Mouse (Mus musculus): ENCODE data around the gene Alg3. TPM values are rescaled to one million over a fixed set of nuclear protein-coding genes. Genes with fewer than 3 reads are reported as not detected.

Gene Alg3
- polyA plus RNA-seq, 1 experiment, result not detected

- WGBS, result 86% methylated on average over 8 of the region's 8 CpGs
- TF ChIP-seq POLR2A (IDR thresholded peaks at IDR 0.05; ENCODE audit: insufficient read depth, low read depth, low read length) (no peak), CTCF (IDR thresholded peaks at IDR 0.05; ENCODE audit: insufficient read depth, low read depth, low read length) (no peak)
- Histone ChIP-seq H3K27ac (ENCODE audit: insufficient read depth, low read depth, low read length) (no peak overlapping the region), H3K4me1 (ENCODE audit: control insufficient read depth, insufficient read depth, low read length) (peaks cover 5% of the 10 kb centered on the region; the same call in 1 of the 2 replicates), H3K4me3 (ENCODE audit: insufficient read depth, low read depth, low read length) (no peak overlapping the region)
Observed at GRCm38 (mm10) chr16:20637410-20637809, 25.9 kb upstream of the Alg3 start.

DNA sequence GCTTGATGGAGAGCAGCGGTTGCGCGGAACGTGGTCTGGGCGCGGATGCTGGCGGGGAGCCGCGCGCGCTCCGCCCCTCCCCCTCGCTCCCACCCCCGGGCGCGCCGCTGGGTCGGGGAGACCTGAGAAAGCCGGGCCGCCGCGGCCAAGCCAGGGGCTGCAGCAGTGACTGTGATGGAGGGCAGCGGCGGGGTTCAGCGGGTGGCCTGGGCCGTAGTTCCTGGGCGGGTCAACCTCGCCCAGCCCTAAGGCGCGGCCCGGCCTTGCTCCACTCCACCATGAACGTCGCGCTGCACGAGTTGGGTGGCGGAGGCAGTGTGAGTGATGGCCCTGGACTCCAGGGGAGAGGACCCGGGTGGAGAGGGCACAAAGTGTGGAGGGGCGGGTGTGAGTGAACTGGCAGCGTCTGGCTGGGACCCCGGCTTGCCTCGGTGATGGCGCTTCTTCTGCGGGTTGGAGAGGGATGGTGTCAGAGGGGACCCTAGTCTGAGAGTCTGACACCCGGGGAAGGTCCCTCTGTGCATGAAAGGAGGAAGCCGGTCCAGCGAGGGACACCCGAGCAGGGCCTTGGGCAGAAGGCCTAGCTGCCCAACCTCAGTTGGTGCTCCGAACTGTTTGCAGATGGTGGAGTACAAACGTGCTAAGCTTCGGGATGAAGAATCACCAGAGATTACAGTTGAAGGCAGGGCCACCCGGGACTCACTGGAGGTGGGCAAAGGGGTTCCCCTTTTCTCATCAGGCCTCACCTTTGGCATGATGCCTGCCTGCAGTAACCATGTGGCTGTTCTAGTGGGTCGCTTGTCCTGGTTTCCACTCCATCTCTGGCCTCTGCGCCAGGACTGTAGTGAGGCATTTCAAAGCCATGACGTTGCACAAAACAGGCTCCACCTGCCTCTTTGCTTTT, 18.4 kb upstream of the Alg3 start, which contains the start of gene Ece2:
Gene Ece2 (plus strand): TSS at position 98 of the 904 bp plus-strand sequence.
- Histone ChIP-seq H3K27ac (ENCODE audit: insufficient read depth, low read depth, low read length) (peak within 1 kb of the TSS; percentile 19), H3K4me3 (ENCODE audit: insufficient read depth, low read depth, low read length) (peak within 1 kb of the TSS; percentile 89), H3K4me1 (ENCODE audit: control insufficient read depth, insufficient read depth, low read length) (peaks cover 13% of the 10 kb centered on the region)
- TF ChIP-seq POLR2A (IDR thresholded peaks at IDR 0.05; ENCODE audit: insufficient read depth, low read depth, low read length), result 0 out of 2 replicates have a peak, but pooled peaks have one; percentile 38
- no peak for TF ChIP-seq CTCF (IDR thresholded peaks at IDR 0.05; ENCODE audit: insufficient read depth, low read depth, low read length)
- WGBS, result 4% methylated on average over 54 of the region's 54 CpGs

GRCm38 (mm10) chr16:20628871-20629391, 17.4 kb upstream of the Alg3 start:
- Histone ChIP-seq H3K27ac (ENCODE audit: insufficient read depth, low read depth, low read length) (no peak overlapping the region), H3K4me1 (ENCODE audit: control insufficient read depth, insufficient read depth, low read length) (peaks cover 13% of the 10 kb centered on the region), H3K4me3 (ENCODE audit: insufficient read depth, low read depth, low read length) (no peak overlapping the region)
- WGBS, result 60% methylated on average over 11 of the region's 11 CpGs
- TF ChIP-seq CTCF (IDR thresholded peaks at IDR 0.05; ENCODE audit: insufficient read depth, low read depth, low read length) (no peak), POLR2A (IDR thresholded peaks at IDR 0.05; ENCODE audit: insufficient read depth, low read depth, low read length) (no peak)

DNA sequence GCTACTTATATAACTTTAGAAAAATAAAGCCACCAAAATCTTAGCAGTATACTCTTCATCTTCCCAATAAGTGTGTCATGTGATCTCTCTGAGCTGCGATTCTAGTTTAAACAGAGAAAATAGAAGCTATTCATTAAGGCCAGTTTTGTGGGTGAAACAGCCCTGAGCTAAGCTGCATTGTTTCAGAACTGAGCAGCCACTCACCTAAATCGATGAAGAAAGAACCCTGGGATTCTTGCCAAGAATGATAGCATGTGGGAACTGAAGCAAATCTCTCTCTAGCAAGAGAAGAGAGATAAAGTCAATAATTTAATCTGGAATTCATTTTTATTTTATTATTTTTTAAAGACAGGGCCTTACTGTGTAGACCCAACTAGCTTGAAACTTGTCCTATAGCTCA, 11.7 kb upstream of the Alg3 start:
- no peak overlapping the region for H3K27ac ChIP-seq (ENCODE audit: insufficient read depth, low read depth, low read length)
- WGBS, result 9% methylated on average over 2 of the region's 2 CpGs
- no peak for TF ChIP-seq POLR2A (IDR thresholded peaks at IDR 0.05; ENCODE audit: insufficient read depth, low read depth, low read length)
- no peak for TF ChIP-seq CTCF (IDR thresholded peaks at IDR 0.05; ENCODE audit: insufficient read depth, low read depth, low read length)
- H3K4me1 ChIP-seq (ENCODE audit: control insufficient read depth, insufficient read depth, low read length), result peaks cover 19% of the 10 kb centered on the region
- no peak overlapping the region for H3K4me3 ChIP-seq (ENCODE audit: insufficient read depth, low read depth, low read length)

GRCm38 (mm10) chr16:20621991-20622685, 10.6 kb upstream of the Alg3 start:
- WGBS, result 1% methylated on average over 37 of the region's 37 CpGs
- no peak for TF ChIP-seq POLR2A (IDR thresholded peaks at IDR 0.05; ENCODE audit: insufficient read depth, low read depth, low read length)
- no peak for TF ChIP-seq CTCF (IDR thresholded peaks at IDR 0.05; ENCODE audit: insufficient read depth, low read depth, low read length)
- Histone ChIP-seq H3K4me1 (ENCODE audit: control insufficient read depth, insufficient read depth, low read length) (peaks cover 19% of the 10 kb centered on the region), H3K4me3 (ENCODE audit: insufficient read depth, low read depth, low read length) (peak overlapping the region; percentile 77), H3K27ac (ENCODE audit: insufficient read depth, low read depth, low read length) (peak overlapping the region; percentile 46)

DNA sequence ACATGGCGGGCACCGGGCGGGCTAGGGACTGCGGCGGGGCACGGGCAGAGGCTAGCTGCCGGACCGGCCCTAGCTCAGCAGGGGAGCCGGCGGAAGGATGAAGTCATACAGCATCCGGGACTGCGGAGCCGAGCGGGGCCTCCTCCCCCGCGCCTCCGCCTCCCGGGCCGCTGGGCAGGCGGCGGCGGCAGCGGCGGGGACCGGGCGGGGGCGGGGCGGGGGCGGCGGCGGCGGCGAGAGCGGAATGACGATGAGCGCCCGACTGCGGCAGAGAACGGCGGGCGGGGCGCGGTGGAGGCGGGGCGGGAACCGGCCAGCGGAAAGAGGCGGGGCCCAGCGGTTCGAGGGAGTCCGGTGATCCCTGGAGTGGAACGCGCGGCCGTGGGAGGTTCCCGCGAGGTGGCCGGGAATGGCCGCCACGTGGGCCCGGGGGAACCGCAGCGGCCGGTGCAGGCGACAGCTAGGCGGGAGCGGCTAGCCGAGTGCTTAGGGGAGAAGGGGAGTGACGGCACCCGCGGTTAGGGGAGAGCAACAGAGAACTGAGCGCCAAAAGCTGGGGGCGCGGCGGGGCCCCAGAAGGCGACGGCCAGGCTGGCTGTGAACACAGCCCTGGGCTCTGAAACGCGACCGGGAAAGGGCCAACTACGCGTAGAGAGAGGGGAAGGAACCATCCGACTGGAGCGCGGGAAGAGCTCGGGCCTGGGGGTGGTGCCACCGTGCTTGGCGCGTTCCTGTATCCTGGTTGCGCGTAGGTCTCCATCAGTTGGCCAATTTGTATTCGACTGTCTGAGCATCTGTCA, 9.9 kb upstream of the Alg3 start, which contains the start of gene Camk2n2:
Gene Camk2n2 (minus strand): TSS at position 97 of the 800 bp plus-strand sequence.
- under 1% methylated on average over 92 of the region's 92 CpGs for WGBS
- TF ChIP-seq CTCF (IDR thresholded peaks at IDR 0.05; ENCODE audit: insufficient read depth, low read depth, low read length) (no peak), POLR2A (IDR thresholded peaks at IDR 0.05; ENCODE audit: insufficient read depth, low read depth, low read length) (0 out of 2 replicates have a peak, but pooled peaks have one; percentile 16)
- Histone ChIP-seq H3K27ac (ENCODE audit: insufficient read depth, low read depth, low read length) (peak within 1 kb of the TSS; percentile 20; the same call in 1 of the 2 replicates), H3K4me1 (ENCODE audit: control insufficient read depth, insufficient read depth, low read length) (peaks cover 19% of the 10 kb centered on the region), H3K4me3 (ENCODE audit: insufficient read depth, low read depth, low read length) (peak within 1 kb of the TSS; percentile 77)

DNA sequence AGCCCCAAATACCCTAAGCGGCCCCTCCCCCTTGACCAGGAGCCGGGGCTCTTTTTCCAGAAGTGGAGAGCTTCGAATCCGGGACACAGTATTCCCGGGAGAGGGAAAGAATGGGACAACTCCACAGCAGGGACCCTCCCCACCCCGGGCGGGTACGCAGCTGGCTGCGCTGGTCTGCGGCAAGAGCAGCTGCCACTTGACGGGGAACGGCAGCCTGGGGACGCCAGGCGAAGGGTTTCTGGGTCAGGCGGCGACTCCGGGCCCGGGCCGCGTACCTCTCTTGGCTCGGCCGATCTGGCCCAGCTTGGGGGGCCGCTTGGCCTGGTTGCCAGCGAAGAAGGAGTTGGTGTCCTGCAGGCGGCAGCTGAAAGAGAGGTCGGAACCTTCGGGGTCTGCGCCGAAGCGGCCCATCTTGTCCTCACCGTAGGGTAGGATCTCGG, 9.2 kb upstream of the Alg3 start:
- under 1% methylated on average over 32 of the region's 32 CpGs for WGBS
- H3K4me3 ChIP-seq (ENCODE audit: insufficient read depth, low read depth, low read length), result peak overlapping the region; percentile 77
- H3K4me1 ChIP-seq (ENCODE audit: control insufficient read depth, insufficient read depth, low read length), result peaks cover 19% of the 10 kb centered on the region
- TF ChIP-seq CTCF (IDR thresholded peaks at IDR 0.05; ENCODE audit: insufficient read depth, low read depth, low read length), result no peak
- no peak for TF ChIP-seq POLR2A (IDR thresholded peaks at IDR 0.05; ENCODE audit: insufficient read depth, low read depth, low read length)
- H3K27ac ChIP-seq (ENCODE audit: insufficient read depth, low read depth, low read length), result 0 out of 2 replicates have a peak overlapping the region, but pooled peaks have one; percentile 20

DNA sequence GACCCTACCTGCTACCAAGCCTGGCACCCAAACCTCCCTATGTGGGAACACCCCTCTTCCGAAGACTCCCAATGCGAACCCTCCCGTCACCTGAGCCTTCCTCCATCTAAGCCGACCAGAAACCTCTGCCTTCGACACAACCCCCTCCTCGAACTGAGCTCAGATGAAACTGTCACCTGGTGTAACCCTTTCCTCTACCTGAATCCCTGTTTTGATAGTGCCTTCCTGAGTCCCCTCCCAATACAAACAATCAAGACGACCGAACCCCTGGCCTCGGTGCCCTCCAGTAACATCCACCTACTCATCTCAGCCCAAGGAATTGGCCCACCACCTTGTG, 8.8 kb upstream of the Alg3 start:
- WGBS, result under 1% methylated on average over 9 of the region's 9 CpGs
- peaks cover 19% of the 10 kb centered on the region for H3K4me1 ChIP-seq (ENCODE audit: control insufficient read depth, insufficient read depth, low read length)
- H3K27ac ChIP-seq (ENCODE audit: insufficient read depth, low read depth, low read length), result no peak overlapping the region
- no peak; the same call in 1 of the 2 replicates for TF ChIP-seq POLR2A (IDR thresholded peaks at IDR 0.05; ENCODE audit: insufficient read depth, low read depth, low read length)
- no peak for TF ChIP-seq CTCF (IDR thresholded peaks at IDR 0.05; ENCODE audit: insufficient read depth, low read depth, low read length)
- peak overlapping the region; percentile 77 for H3K4me3 ChIP-seq (ENCODE audit: insufficient read depth, low read depth, low read length)

Measured in olfactory bulb, adult 2 months (tissue).